Mouse (Mus musculus) R1 (cell line): ENCODE results near the gene Gpr6.

Source experiments
- DNase-seq: peaks from one replicate; pipeline ENCODE4 v3.0.0-alpha.2; 2018; ENCODE audit warnings: low read depth, low spot score

Gene Gpr6

DNA sequence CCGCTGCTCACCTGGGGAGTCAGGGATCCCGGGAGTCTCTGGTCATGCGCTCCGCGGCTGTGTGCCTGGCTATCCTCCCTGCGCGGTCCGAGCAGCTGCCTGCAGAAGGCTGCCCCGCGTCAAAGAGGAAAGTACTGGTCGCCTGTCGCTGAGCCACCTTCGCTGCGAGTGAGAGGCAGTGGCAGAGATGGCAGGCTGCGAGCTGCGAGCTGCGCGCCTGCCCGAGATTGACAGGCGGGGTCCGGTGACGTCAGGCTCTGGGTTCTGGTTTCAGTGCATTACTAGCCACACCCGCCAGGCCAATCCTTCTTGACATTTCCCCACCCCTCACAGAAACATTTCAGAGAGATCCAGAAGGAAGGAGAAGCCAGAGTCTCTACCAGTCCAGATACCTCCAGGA lies at the start of gene Gpr6:
Gene Gpr6, minus strand, starts transcription at position 170 of the 400 bp plus-strand sequence.
- peak; percentile 57 for DNase-seq

DNA sequence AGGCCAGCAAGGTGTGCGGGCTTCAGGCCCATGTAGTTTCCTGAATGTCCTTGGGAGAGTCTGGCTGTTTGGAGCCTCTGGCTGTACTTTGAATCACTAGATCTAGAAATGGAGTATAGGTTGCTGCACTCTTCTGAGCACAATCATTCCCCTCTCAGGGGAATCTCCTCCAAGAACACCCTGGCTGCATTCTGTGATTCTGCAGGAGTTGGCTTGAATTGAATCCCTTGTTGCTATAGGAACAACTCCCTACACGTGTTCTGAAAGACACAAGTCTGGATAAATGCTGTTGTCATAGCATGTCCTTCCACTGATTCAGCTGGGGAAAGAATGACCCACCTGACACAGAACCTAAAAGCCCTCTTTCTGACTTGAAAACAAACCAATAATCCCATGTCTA lies 28.0 kb upstream of the Gpr6 start:
- DNase-seq: peak; percentile 9

DNA sequence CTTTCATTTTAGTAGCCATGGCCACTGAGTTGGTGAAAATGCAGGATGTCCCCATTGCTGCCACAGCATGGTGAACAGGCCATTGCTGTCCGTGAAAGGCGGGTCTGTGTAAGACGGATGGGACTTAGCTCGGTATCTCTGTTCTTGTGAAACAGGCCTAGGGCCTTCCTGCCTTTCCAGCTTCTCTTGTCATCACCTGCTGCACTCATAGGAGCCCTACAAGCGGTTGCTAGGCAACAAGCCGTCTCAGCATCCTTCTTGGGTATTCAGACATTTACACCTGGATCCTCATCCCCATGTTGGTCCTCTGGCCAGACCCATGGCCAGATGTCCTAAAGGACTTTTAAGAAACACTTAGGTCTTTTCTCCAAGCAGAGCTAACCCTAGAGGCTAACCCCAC lies 26.1 kb upstream of the Gpr6 start:
- DNase-seq: peak; percentile 12

GRCm38 (mm10) chr10:41088852-41089251 lies 16.8 kb upstream of the Gpr6 start:
- peak; percentile 12 for DNase-seq

DNA sequence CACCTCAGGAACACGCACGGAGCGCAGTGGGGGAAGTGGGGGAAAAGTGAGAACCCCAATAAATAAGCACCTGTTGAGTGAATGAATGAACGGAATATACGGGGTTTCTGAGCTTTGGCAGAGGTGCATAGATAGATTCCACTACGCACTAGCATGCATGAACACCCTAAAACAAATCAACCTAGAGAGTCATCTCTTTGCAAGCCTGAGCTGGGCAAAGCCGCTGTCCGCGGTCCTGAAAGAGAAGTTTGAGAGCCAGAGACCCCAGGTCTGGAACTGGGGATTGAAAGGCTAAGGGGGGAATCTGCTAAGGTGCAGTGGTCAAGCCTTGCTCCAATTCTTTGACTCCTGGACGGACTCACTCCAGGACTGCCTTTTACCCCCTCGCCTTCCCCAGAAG lies 389 bp downstream of the Gpr6 start:
- peak; percentile 83 for DNase-seq

DNA sequence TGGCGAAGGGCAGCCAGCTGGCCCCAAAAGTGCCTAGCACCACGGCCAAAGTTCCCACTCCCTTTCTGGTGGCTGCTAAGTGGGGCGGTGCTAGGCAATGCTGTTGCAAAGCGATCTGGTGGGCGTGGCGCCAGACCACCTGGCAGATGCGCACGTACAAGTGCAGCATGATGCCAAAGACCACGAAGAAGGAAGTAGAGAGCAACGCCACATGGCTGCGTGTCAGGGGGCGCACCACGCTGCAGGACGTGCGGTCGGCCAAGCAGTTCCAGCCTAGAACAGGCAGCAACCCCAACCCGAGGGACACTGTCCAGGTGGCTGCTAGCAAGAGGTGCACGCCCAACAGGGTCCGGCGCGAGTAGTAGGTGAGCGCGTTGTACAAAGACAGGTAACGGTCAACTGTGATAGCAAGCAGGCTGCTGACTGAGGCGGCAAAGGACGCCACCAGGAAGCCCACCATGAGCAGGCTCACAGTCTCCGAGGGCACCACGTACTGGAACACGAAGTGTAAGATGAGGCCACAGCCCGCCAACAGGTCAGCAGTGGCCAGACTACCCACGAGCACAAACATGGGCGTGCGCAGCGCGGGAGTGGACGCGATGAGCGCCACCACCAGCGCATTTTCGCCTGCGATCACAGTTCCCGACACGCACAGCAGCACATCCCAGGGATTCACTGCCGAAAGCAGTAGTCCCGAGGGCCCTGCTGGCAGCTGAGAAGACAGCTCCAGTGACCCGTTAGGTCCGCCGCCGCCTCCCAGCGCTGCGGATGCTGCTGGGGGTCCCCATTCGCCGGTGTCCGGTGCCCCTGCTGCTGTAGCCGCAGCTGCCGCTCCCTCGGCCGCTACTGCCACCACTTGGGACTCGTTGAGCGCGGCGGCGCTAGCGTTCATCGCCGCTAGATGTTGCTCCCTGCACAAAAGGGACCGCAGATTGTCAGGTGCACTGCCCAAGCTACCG lies 1.1 kb downstream of the Gpr6 start:
- peak; percentile 24 for DNase-seq

DNA sequence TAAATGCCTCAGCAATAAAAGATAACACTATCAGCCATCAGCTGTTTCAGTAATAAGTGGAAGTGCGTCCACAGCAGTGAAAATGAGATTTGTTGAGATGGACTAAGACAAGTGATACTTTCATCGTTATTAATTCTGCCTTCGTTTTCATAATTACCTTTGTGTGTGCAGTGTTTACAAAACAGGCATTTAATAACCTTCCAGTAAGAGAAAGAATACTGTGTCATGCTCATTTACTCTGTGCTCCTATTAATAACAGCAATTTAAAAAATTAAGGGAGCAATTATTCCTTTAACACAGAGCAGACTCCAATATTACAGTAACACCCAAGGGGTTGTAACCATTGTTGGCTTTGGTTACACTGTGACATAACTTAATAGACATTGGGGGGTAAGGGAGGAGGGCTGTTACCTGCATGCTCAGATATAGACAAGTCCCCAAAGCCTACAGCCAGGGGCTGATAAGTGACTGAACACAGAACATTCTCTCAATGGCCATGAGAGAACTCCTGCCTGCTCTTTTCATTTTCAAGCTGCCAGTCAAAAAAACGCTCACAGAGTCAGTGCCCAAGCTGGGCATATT lies 11.7 kb downstream of the Gpr6 start:
- DNase-seq: no peak

GRCm38 (mm10) chr10:41055581-41055980 lies 16.5 kb downstream of the Gpr6 start:
- DNase-seq: no peak

DNA sequence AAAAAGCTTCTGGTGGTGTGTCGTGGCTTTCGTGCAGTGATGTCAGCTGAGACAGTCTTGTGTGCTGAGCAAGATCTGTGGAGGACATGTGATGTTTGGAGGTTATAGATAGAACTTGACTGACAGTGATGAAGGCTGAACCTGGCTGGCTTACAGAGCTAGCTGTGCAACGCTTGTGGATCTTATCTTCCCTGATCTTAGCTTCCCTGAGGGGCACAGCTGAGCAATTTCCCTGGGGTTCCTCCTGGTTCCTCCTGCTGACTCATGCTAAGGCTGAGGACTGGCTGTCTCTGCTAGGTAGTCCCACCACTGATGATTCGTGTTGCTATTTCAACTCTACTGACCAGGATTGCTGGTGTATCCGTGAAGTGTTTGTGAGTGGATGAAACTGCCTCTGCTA lies 18.1 kb downstream of the Gpr6 start:
- DNase-seq: no peak

DNA sequence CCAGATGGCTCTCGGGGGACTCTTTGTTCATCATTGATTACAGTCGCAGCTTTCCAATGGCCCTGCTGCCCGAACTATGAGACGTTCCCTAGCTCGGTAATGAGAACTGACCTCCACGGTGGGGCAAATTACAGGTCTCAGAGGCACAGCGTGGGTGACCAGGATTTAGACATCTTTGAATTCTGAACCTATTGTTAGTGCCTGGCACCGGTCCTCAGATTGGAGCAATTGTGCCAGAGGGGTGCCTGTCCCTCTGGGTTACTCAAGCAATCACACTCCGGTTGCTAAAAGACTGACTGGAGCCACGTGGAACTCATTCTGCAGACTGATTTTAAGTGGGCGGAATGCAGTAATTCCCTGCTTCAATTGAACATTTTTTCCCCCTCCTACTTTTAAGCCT lies 29.8 kb downstream of the Gpr6 start:
- no peak for DNase-seq

DNA sequence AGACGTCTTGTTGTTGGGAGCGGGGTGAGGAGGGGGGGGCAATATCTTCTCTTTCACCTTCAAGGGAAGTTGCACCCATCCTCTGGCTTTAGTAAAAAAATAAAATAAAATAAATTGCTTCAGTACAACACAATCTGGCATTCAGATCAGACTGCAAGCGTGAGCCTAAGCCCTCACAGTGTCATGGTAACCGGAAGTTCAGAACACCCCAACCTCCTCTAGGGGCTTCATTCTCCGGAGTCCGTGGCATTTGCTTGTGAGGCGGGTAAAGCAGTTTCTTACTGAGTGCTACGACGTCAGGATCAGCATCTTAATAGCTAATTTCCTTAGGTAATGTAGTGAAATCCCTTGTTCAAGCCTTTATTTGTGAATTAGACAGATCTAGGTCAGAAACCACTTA lies 30.6 kb downstream of the Gpr6 start:
- DNase-seq: peak; percentile 27

- DNase-seq: no peak
Observed at GRCm38 (mm10) chr10:41040530-41041085, 31.5 kb downstream of the Gpr6 start.

- DNase-seq: no peak
Observed at GRCm38 (mm10) chr10:41038476-41038875, 33.6 kb downstream of the Gpr6 start.

GRCm38 (mm10) chr10:41037722-41038121 lies 34.4 kb downstream of the Gpr6 start:
- no peak for DNase-seq

DNA sequence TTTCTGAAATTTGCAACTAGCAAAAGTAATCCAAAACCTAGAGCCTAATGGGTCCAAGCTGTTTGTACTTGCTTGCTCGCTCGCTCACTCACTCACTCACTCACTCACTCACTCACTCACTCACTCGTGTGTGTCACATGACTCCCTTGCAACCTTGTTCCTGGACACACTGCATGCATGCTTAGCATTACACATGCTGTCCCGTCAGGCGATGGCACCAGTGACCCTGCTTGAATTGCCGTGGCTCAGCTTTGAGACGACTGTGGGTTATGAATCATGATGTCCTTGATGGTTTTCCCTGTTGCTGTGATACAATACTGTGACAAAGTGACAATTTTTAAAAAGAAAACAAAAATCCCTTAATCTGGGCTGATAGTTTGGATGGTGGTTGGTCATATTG lies 39.3 kb downstream of the Gpr6 start:
- DNase-seq: no peak

DNA sequence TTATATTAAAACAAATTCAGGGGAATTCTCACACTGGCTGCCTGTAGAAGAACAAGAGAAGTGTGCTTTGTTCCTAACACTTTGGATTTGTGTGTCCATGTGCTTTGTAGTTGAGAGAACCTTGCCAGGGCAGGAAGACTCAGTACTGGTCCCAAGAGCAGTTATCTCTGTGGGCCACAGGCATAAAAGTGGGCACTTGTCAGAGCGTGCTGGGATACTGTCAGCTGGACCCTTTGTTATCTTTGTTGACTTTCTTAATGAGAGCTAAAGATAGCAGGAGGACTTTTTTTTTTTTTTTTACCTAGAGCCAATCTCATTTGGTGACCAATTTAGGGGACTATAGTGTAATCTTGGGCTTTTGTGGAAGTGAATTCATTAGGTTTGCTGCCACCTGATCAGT lies 47.2 kb downstream of the Gpr6 start:
- no peak for DNase-seq

DNA sequence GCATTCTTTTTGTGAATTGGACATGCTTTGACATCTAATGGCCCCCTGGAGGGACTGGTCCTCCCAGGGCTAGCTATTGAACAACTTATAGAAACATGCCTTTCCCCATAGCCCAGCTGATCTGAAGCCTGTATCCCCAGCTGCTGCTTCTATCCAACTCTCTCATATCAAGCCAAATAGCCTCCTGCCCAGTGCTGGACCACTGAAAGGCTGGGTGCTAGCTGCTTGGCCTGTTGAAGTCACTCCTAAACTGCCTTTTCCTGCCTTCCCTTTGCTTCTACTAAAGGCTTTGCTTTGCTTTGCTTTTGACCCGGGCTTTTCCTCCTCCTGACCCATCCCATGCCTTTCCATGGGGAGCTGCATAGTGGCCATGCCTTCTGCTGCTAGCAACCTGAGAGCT lies 47.7 kb downstream of the Gpr6 start:
- no peak for DNase-seq

DNA sequence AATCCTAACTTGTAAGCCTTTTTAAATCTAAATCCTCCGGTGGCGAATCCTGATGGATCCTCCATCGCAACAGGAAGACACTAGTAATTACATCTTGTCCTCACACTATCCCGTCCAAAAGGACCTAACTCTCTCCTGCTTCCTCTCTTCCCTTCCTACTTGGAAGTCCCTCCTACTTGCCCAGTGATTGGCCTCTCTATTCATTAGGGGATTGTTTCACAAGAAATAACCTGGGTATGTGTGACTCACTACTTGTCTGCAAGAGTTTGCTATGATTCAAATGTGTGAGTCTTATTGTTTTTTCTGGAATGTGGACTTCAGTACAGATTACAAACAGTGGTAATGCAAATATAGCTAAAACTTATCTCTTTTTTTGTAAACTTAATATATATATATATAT lies 49.9 kb downstream of the Gpr6 start:
- DNase-seq: no peak
